Mouse (Mus musculus) ES-E14 (cell line): ENCODE measurements around the gene Rcbtb2.

ENCODE experiments used
- CHD2 ChIP-seq: IDR thresholded peaks from 2 replicates; pipeline ENCODE4 v1.6.1; 2014; ENCODE audit warnings: mild to moderate bottlenecking, low read depth, low read length, inconsistent platforms
- ZC3H11A ChIP-seq: IDR thresholded peaks from 2 replicates; pipeline ENCODE4 v1.6.1; 2012; ENCODE audit warnings: low read depth, mild to moderate bottlenecking, inconsistent platforms, low read length, borderline replicate concordance
- ZNF384 ChIP-seq: IDR thresholded peaks from 2 replicates; pipeline ENCODE4 v1.6.1; 2012; ENCODE audit warnings: low read depth, low read length, inconsistent platforms

GRCm38 (mm10) chr14:73105407-73106185 lies 17.2 kb upstream of the Rcbtb2 start:
- TF ChIP-seq ZNF384 (no peak), CHD2 (no peak), ZC3H11A (no peak)
